Mouse (Mus musculus) stomach, postnatal 0 days (tissue): Measurements from ENCODE around the gene Pcp4l1. TPM values are rescaled to one million over a fixed set of nuclear protein-coding genes. Genes with fewer than 3 reads are reported as not detected.

Experiments
- ATAC-seq: fragments of 200-750 bp; cut with Nextera tagmentation; 2 replicates; pipeline ENCODE4 v1.8.0; 2017; ENCODE audit not compliant: low FRiP score, low TSS enrichment
- DNase-seq: peaks from one replicate; pipeline ENCODE4 v3.0.0-alpha.2; 2016; ENCODE audit warnings: low spot score
- H3K27ac ChIP-seq: fragments of 300-500 bp; sonication (generic); replicated peaks from 2 replicates; pipeline ENCODE4 v1.5.1; 2014; ENCODE audit warnings: mild to moderate bottlenecking, control low read depth
- H3K27me3 ChIP-seq: fragments of 300-500 bp; sonication (generic); 2 replicates; pipeline ENCODE4 v1.6.1; 2014; ENCODE audit warnings: low read length; ENCODE audit not compliant: control insufficient read depth, insufficient read depth
- H3K36me3 ChIP-seq: fragments of 300-500 bp; sonication (generic); 2 replicates; pipeline ENCODE4 v1.6.1; 2014; ENCODE audit warnings: low read length, mixed read lengths; ENCODE audit not compliant: control insufficient read depth, insufficient read depth
- H3K4me1 ChIP-seq: fragments of 300-500 bp; sonication (generic); replicated peaks from 2 replicates; pipeline ENCODE4 v1.6.1; 2014; ENCODE audit warnings: antibody characterized with exemption; ENCODE audit not compliant: control insufficient read depth, insufficient read depth
- H3K4me2 ChIP-seq: fragments of 300-500 bp; sonication (generic); replicated peaks from 2 replicates; pipeline ENCODE4 v1.6.1; 2014; ENCODE audit warnings: low read depth, mild to moderate bottlenecking, control low read depth, moderate library complexity
- H3K4me3 ChIP-seq: fragments of 300-500 bp; sonication (generic); 2 replicates; pipeline ENCODE4 v1.5.1; 2014; ENCODE audit warnings: low read depth, low read length, control low read depth
- H3K9ac ChIP-seq: fragments of 300-500 bp; sonication (generic); 2 replicates; pipeline ENCODE4 v1.6.1; 2014; ENCODE audit warnings: mild to moderate bottlenecking, low read length, control low read depth, mixed read lengths
- H3K9me3 ChIP-seq: fragments of 300-500 bp; sonication (generic); 2 replicates; pipeline ENCODE4 v1.6.1; 2016; ENCODE audit warnings: low read length; ENCODE audit not compliant: control insufficient read depth
- CTCF ChIP-seq: IDR thresholded peaks from 2 replicates; pipeline ENCODE4 v1.5.1; 2016; ENCODE audit warnings: antibody characterized with exemption, low read depth, mild to moderate bottlenecking, moderate library complexity
- EP300 ChIP-seq: optimal IDR thresholded peaks from 2 replicates; pipeline ENCODE3; 2016; ENCODE audit warnings: antibody characterized with exemption
- WGBS: fragments of 180-500 bp; shearing (Covaris S2); extraction: QIAGEN DNeasy Blood & Tissue Kit; methylation state at CpG from one replicate; pipeline ENCODE4 v1.1.7; 2014; 5-methylcytosine and 5-hydroxymethylcytosine counted together
- polyA plus RNA-seq: library from polyadenylated mRNA; unstranded; fragments of >200 nt; fragmentation: Nextera tagmentation; extraction: Ambion mirVana; gene quantifications from 2 replicates; pipeline ENCODE4 v1.2.1, GENCODE M21; 2015

The Pcp4l1 gene
- polyA plus RNA-seq, 1 experiment from 2014 or later: 42.2 TPM

DNA sequence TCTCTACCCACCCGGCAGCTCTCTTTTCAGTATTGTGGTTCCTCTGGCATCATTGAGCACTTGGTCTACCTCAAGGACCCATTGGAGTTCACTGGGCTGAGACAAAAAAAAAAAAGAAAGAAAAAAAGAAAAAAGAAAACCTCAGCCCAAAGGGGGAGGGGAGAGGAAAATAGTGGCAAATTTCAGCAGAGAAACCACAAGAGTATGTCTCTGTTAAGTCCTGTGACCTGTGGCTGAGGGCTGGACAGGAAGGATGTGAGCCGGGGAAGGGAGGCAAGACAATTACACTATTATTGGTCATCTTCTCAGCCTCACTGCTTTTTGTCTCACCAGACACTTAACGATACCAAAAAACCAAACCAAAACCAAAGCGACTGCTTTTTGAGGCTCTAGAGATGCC is 35.8 kb upstream of the Pcp4l1 start:
- 74% methylated on average over 4 of the region's 4 CpGs for WGBS
- no peak for DNase-seq
- no peak overlapping the region for H3K9ac ChIP-seq

DNA sequence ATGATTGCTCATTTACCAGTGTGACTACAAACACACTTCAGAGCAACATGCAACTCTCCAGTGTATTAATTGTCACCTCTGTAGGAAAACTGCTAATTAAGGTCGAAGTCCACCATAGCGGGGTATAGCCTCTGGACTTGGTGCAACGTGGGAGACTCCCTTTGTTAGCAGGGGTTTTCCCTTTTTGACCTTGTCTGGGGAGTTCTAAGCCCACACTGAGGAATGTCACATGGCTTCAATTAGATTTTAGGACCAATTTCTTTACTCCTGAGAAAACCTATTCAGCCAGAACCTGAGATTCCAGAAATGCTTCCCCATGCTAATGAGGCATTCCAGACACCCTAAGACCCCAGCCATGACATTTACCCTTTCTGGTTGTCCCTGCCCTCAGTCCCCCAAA is 34.1 kb upstream of the Pcp4l1 start:
- Histone ChIP-seq H3K27ac (no peak overlapping the region), H3K4me2 (no peak overlapping the region)
- 80% methylated on average over 3 of the region's 3 CpGs for WGBS

More for the DNA sequence above, 35.8 kb upstream of the Pcp4l1 start:
- no peak for TF ChIP-seq EP300
- no peak for TF ChIP-seq CTCF
- Histone ChIP-seq H3K9me3 (no peaks in the 10 kb centered on the region), H3K4me1 (no peaks in the 10 kb centered on the region), H3K27ac (no peak overlapping the region), H3K4me2 (no peak overlapping the region), H3K4me3 (no peak overlapping the region), H3K27me3 (no peaks in the 10 kb centered on the region), H3K36me3 (peaks cover 22% of the 10 kb centered on the region)
- no peak for ATAC-seq

DNA sequence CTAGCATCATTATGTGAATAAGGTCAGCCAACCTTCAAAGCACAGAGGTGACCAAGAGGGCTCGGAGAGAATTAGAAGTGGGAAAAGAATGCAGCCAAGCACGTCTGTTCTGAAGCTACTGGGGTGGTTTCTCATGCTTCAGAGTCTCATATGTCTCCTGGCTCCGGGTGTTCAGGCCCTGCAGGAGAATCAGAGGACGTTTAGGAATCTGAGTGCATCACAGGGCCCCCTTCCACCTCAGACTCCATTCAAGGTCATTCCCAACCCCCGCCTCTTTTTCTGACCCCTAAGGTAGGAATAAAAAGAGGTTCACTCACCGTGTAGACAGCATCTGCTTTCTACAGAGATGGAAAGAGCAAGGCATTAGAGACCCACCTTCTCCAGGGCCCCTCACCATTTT is 33.7 kb upstream of the Pcp4l1 start:
- Histone ChIP-seq H3K4me2 (no peak overlapping the region), H3K27ac (no peak overlapping the region), H3K9ac (no peak overlapping the region), H3K36me3 (peaks cover 7% of the 10 kb centered on the region; the same call in 1 of the 2 replicates), H3K4me3 (no peak overlapping the region), H3K4me1 (no peaks in the 10 kb centered on the region), H3K9me3 (no peaks in the 10 kb centered on the region), H3K27me3 (no peaks in the 10 kb centered on the region)
- DNase-seq: no peak
- no peak for ATAC-seq
- 57% methylated on average over 6 of the region's 6 CpGs for WGBS
- no peak for TF ChIP-seq CTCF
- no peak for TF ChIP-seq EP300

More for the DNA sequence above, 34.1 kb upstream of the Pcp4l1 start:
- Histone ChIP-seq H3K27me3 (no peaks in the 10 kb centered on the region), H3K9ac (no peak overlapping the region), H3K4me3 (no peak overlapping the region), H3K36me3 (peaks cover 10% of the 10 kb centered on the region), H3K4me1 (no peaks in the 10 kb centered on the region), H3K9me3 (no peaks in the 10 kb centered on the region)
- no peak for TF ChIP-seq EP300
- TF ChIP-seq CTCF: no peak
- DNase-seq (no peak), ATAC-seq (no peak)

DNA sequence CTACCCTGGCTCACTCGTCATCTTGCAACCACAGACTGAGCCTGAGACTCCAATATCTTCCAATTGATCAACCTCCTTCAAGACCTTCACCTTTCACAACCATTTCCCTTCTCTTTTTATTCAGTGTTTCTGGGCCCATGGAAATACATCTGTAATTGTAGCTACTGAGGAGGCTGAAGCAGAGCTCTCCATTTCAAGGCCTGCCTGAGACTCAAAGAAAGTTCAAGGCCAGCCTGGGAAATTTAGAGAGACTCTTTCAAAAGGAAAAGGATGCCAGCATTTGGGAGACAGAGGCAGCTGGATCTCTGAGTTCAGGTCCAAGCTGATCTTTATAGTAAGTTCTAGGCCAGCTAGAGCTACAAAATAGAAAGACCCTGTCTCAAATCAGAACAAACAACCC is 31.8 kb upstream of the Pcp4l1 start:
- ATAC-seq: no peak
- no peak for DNase-seq
- no peak overlapping the region for H3K9ac ChIP-seq
- H3K4me1 ChIP-seq: no peaks in the 10 kb centered on the region
- H3K4me3 ChIP-seq: no peak overlapping the region
- WGBS: 93% methylated on average over 1 of the region's 1 CpGs
- no peak overlapping the region for H3K27ac ChIP-seq
- no peaks in the 10 kb centered on the region for H3K9me3 ChIP-seq
- TF ChIP-seq EP300 (no peak), CTCF (no peak)
- H3K27me3 ChIP-seq: no peaks in the 10 kb centered on the region
- no peak overlapping the region for H3K4me2 ChIP-seq
- no peaks in the 10 kb centered on the region for H3K36me3 ChIP-seq

DNA sequence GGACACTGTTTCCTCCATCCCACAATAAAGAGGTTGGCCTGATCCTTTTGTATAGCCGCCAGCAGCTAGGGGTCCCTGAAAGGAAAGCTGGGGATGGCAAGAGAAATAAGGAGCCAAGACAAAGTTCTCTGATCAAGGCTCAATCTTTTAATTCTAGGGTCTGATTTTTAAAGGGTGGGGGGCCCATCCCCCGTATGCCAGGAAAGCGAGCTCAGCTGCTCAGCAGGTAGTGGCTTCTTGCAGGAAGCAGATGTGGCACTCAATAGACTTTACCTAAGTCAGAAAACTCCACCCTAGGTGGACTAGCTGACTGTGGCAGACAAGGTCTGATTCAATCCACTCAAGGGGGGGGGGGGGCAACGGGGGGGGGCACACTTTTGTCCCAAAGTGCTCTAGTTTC is 30.7 kb upstream of the Pcp4l1 start:
- DNase-seq (no peak), ATAC-seq (no peak)
- H3K4me2 ChIP-seq: no peak overlapping the region
- no peaks in the 10 kb centered on the region for H3K27me3 ChIP-seq
- no peaks in the 10 kb centered on the region for H3K9me3 ChIP-seq
- H3K4me3 ChIP-seq: no peak overlapping the region
- peaks cover under 1% of the 10 kb centered on the region; the same call in 1 of the 2 replicates for H3K4me1 ChIP-seq
- WGBS: 54% methylated on average over 4 of the region's 4 CpGs
- no peak overlapping the region for H3K9ac ChIP-seq
- H3K27ac ChIP-seq: no peak overlapping the region
- no peaks in the 10 kb centered on the region for H3K36me3 ChIP-seq
- TF ChIP-seq EP300 (no peak), CTCF (no peak)

DNA sequence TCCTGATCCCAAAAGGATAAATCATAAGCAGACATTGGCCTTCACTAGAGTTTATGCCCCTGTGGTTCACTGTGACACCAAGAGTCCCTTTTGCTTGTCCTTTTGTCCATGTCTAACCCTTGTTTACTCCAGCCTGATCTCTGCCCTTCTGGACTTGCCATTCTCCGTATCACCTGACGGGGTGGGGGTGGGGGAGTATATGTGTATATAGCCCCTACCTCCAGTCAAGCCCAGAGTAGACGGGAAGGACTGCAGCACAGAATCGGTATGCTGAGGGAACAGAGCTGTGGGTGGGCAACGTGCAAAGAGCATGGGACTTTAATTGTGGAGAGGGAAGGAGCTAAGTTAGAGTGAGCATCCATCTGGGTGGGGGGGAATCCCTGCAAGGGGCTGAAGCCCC is 28.8 kb upstream of the Pcp4l1 start, which contains the start of gene Apoa2:
Gene Apoa2 (plus strand): TSS at position 198 of the 400 bp plus-strand sequence.
- TF ChIP-seq CTCF (no peak), EP300 (no peak)
- Histone ChIP-seq H3K4me1 (peaks cover 4% of the 10 kb centered on the region), H3K27ac (no peak within 1 kb of the TSS), H3K9ac (no peak within 1 kb of the TSS), H3K36me3 (peaks cover 5% of the 10 kb centered on the region; the same call in 1 of the 2 replicates), H3K27me3 (no peaks in the 10 kb centered on the region), H3K4me2 (no peak within 1 kb of the TSS), H3K4me3 (no peak within 1 kb of the TSS), H3K9me3 (no peaks in the 10 kb centered on the region)
- DNase-seq: no peak
- no peak for ATAC-seq
- 68% methylated on average over 5 of the region's 5 CpGs for WGBS
